Mouse (Mus musculus) MEL (cell line): ENCODE results near the gene Nmnat3. TPM values are rescaled to one million over a fixed set of nuclear protein-coding genes. Genes with fewer than 3 reads are reported as not detected.

Source experiments
- DNase-seq: peaks from one replicate; pipeline ENCODE4 v3.0.0; 2011; ENCODE audit warnings: low read depth, low spot score
- H3K27ac ChIP-seq: 2 replicates; pipeline ENCODE4 v1.5.1; 2012; ENCODE audit warnings: low read depth, mild to moderate bottlenecking, control low read depth, low read length, moderate library complexity; ENCODE audit not compliant: control insufficient read depth
- H3K27me3 ChIP-seq, 2 experiments: fragments of 150-350 bp in 1 of 2; sonication (generic) in 1 of 2; 2 replicates each; pipeline ENCODE4 v1.6.1; 2012; ENCODE audit warnings: low read length in 2 of 2, mild to moderate bottlenecking in 2 of 2, improper control_type of control experiment in 1 of 2, moderate library complexity in 1 of 2; ENCODE audit not compliant: insufficient read depth in 2 of 2, control insufficient read depth in 1 of 2
- H3K36me3 ChIP-seq, 2 experiments: 2 replicates each; pipeline ENCODE4 v1.6.1; 2012 to 2014; ENCODE audit warnings: low read length in 2 of 2, improper control_type of control experiment in 1 of 2, inconsistent platforms in 1 of 2, mild to moderate bottlenecking in 1 of 2; ENCODE audit not compliant: insufficient read depth in 2 of 2, control insufficient read depth in 1 of 2
- H3K4me1 ChIP-seq, 2 experiments: fragments of 150-350 bp in 1 of 2; sonication (generic) in 1 of 2; 2 replicates each; pipeline ENCODE4 v1.6.1; 2012; ENCODE audit warnings: low read length in 2 of 2, improper control_type of control experiment in 1 of 2, mild to moderate bottlenecking in 1 of 2; ENCODE audit not compliant: insufficient read depth in 2 of 2, control insufficient read depth in 1 of 2
- H3K4me3 ChIP-seq, 2 experiments: fragments of 150-350 bp in 1 of 2; sonication (generic) in 1 of 2; 2 replicates each; pipeline ENCODE4 v1.5.1; 2012; ENCODE audit warnings: low read depth in 2 of 2, low read length in 2 of 2, mild to moderate bottlenecking in 2 of 2, moderate library complexity in 2 of 2, control low read depth in 1 of 2, improper control_type of control experiment in 1 of 2; ENCODE audit not compliant: control insufficient read depth in 1 of 2, insufficient read depth in 1 of 2
- H3K79me2 ChIP-seq: 2 replicates; pipeline ENCODE4 v1.6.1; 2012; ENCODE audit warnings: mild to moderate bottlenecking, low read length, moderate library complexity; ENCODE audit not compliant: control insufficient read depth, poor library complexity, insufficient read depth
- H3K9ac ChIP-seq: 2 replicates; pipeline ENCODE4 v1.6.1; 2012; ENCODE audit warnings: low read depth, mild to moderate bottlenecking, control low read depth, low read length, moderate library complexity; ENCODE audit not compliant: control insufficient read depth, poor library complexity, severe bottlenecking
- H3K9me3 ChIP-seq: fragments of 150-350 bp; sonication (generic); replicated peaks from 2 replicates; pipeline ENCODE4 v1.6.1; 2012; ENCODE audit warnings: mild to moderate bottlenecking, low read length, improper control_type of control experiment, moderate library complexity; ENCODE audit not compliant: insufficient read depth
- BHLHE40 ChIP-seq: IDR thresholded peaks from 2 replicates; pipeline ENCODE4 v1.6.1; 2012; ENCODE audit warnings: low read depth, mild to moderate bottlenecking, inconsistent platforms, low read length, improper control_type of control experiment, borderline replicate concordance
- CHD1 ChIP-seq: IDR thresholded peaks from 2 replicates; pipeline ENCODE4 v1.6.1; 2012; ENCODE audit warnings: low read depth, mild to moderate bottlenecking, inconsistent platforms, low read length, improper control_type of control experiment
- CHD2 ChIP-seq: IDR thresholded peaks from 2 replicates; pipeline ENCODE4 v1.6.1; 2011; ENCODE audit warnings: low read length, improper control_type of control experiment
- CTCF ChIP-seq, 3 experiments: IDR thresholded peaks in 2 of 3; conservative IDR thresholded peaks in 1 of 3; 2 replicates each; pipeline ENCODE4 v1.5.1; 2011 to 2012; ENCODE audit warnings: low read length in 3 of 3, low read depth in 2 of 3, mild to moderate bottlenecking in 2 of 3, improper control_type of control experiment in 1 of 3, inconsistent platforms in 1 of 3, mixed read lengths in 1 of 3, moderate library complexity in 1 of 3; ENCODE audit not compliant: control insufficient read depth in 1 of 3, insufficient read depth in 1 of 3, poor library complexity in 1 of 3, severe bottlenecking in 1 of 3
- E2F4 ChIP-seq: IDR thresholded peaks from 2 replicates; pipeline ENCODE4 v1.6.1; 2011; ENCODE audit warnings: low read depth, low read length, improper control_type of control experiment, borderline replicate concordance
- ELF1 ChIP-seq: IDR thresholded peaks from 2 replicates; pipeline ENCODE4 v1.6.1; 2014; ENCODE audit warnings: low read depth, mild to moderate bottlenecking, inconsistent platforms, low read length, improper control_type of control experiment, moderate library complexity
- EP300 ChIP-seq, 2 experiments: IDR thresholded peaks; 2 replicates each; pipeline ENCODE4 v1.6.1; 2011; ENCODE audit warnings: improper control_type of control experiment in 2 of 2, low read length in 2 of 2, low read depth in 1 of 2, mild to moderate bottlenecking in 1 of 2
- ETS1 ChIP-seq: IDR thresholded peaks from 2 replicates; pipeline ENCODE4 v1.6.1; 2012; ENCODE audit warnings: low read depth, mild to moderate bottlenecking, inconsistent platforms, low read length, improper control_type of control experiment, moderate library complexity
- GABPA ChIP-seq: IDR thresholded peaks from 2 replicates; pipeline ENCODE4 v1.6.1; 2012; ENCODE audit warnings: low read depth, mild to moderate bottlenecking, inconsistent platforms, low read length, improper control_type of control experiment, moderate library complexity
- GATA1 ChIP-seq: IDR thresholded peaks from 2 replicates; pipeline ENCODE4 v1.6.1; 2011; ENCODE audit warnings: low read depth, low read length, improper control_type of control experiment
- HCFC1 ChIP-seq: IDR thresholded peaks from 2 replicates; pipeline ENCODE4 v1.6.1; 2012; ENCODE audit warnings: low read depth, mild to moderate bottlenecking, inconsistent platforms, low read length, improper control_type of control experiment, moderate library complexity
- JUND ChIP-seq: IDR thresholded peaks from 2 replicates; pipeline ENCODE4 v1.6.1; 2011; ENCODE audit warnings: low read depth, mild to moderate bottlenecking, improper control_type of control experiment, low read length
- KAT2A ChIP-seq: conservative IDR thresholded peaks from 2 replicates; pipeline ENCODE4 v1.6.1; 2012; ENCODE audit warnings: low read depth, low read length, improper control_type of control experiment, inconsistent platforms
- MEF2A ChIP-seq: IDR thresholded peaks from 2 replicates; pipeline ENCODE4 v1.6.1; 2014; ENCODE audit warnings: low read depth, mild to moderate bottlenecking, inconsistent platforms, low read length, improper control_type of control experiment; ENCODE audit not compliant: poor library complexity, insufficient replicate concordance, severe bottlenecking; ENCODE audit errors: extremely low read depth
- MXI1 ChIP-seq: IDR thresholded peaks from 2 replicates; pipeline ENCODE4 v1.6.1; 2011; ENCODE audit warnings: mild to moderate bottlenecking, low read depth, low read length, improper control_type of control experiment
- MYB ChIP-seq: IDR thresholded peaks from 2 replicates; pipeline ENCODE4 v1.6.1; 2011; ENCODE audit warnings: mild to moderate bottlenecking, low read depth, low read length, improper control_type of control experiment
- MYC ChIP-seq: IDR thresholded peaks from 2 replicates; pipeline ENCODE4 v1.6.1; 2011; ENCODE audit warnings: low read depth, mild to moderate bottlenecking, low read length, improper control_type of control experiment, moderate library complexity
- NELFE ChIP-seq: IDR thresholded peaks from 2 replicates; pipeline ENCODE4 v1.6.1; 2011; ENCODE audit warnings: low read depth, low read length, improper control_type of control experiment
- POLR2A ChIP-seq, 2 experiments: IDR thresholded peaks; 2 replicates each; pipeline ENCODE4 v1.6.1; 2011 to 2012; ENCODE audit warnings: low read length in 2 of 2, mild to moderate bottlenecking in 2 of 2, control low read depth in 1 of 2, improper control_type of control experiment in 1 of 2, low read depth in 1 of 2, moderate library complexity in 1 of 2; ENCODE audit not compliant: control insufficient read depth in 1 of 2, insufficient read depth in 1 of 2, poor library complexity in 1 of 2
- POLR2AphosphoS2 ChIP-seq: IDR thresholded peaks from 2 replicates; pipeline ENCODE4 v1.6.1; 2011; ENCODE audit warnings: low read length, improper control_type of control experiment
- POLR2AphosphoS5 ChIP-seq: IDR thresholded peaks from 2 replicates; pipeline ENCODE4 v1.6.1; 2012; ENCODE audit warnings: low read depth, borderline replicate concordance, mild to moderate bottlenecking, inconsistent platforms, low read length, moderate library complexity, mixed read lengths
- RAD21 ChIP-seq: IDR thresholded peaks from 2 replicates; pipeline ENCODE4 v1.6.1; 2011; ENCODE audit warnings: mild to moderate bottlenecking, low read depth, low read length, improper control_type of control experiment
- RCOR1 ChIP-seq: IDR thresholded peaks from 2 replicates; pipeline ENCODE4 v1.6.1; 2012; ENCODE audit warnings: low read depth, mild to moderate bottlenecking, inconsistent platforms, low read length, improper control_type of control experiment
- SIN3A ChIP-seq: IDR thresholded peaks from 2 replicates; pipeline ENCODE4 v1.6.1; 2012; ENCODE audit warnings: low read length, improper control_type of control experiment, inconsistent platforms
- TAL1 ChIP-seq: IDR thresholded peaks from 2 replicates; pipeline ENCODE4 v1.6.1; 2012; ENCODE audit warnings: mild to moderate bottlenecking, inconsistent platforms, low read length, moderate library complexity, mixed read lengths
- TBP ChIP-seq: IDR thresholded peaks from 2 replicates; pipeline ENCODE4 v1.8.0; 2011; ENCODE audit warnings: low read depth, low read length, improper control_type of control experiment
- TCF12 ChIP-seq: IDR thresholded peaks from 2 replicates; pipeline ENCODE4 v1.6.1; 2014; ENCODE audit warnings: low read depth, mild to moderate bottlenecking, inconsistent platforms, low read length, improper control_type of control experiment, moderate library complexity
- UBTF ChIP-seq: IDR thresholded peaks from 2 replicates; pipeline ENCODE4 v1.6.1; 2012; ENCODE audit warnings: low read depth, mild to moderate bottlenecking, inconsistent platforms, low read length, improper control_type of control experiment, moderate library complexity, borderline replicate concordance; ENCODE audit not compliant: insufficient read depth
- USF1 ChIP-seq: IDR thresholded peaks from 2 replicates; pipeline ENCODE4 v1.6.1; 2014; ENCODE audit warnings: low read depth, mild to moderate bottlenecking, inconsistent platforms, low read length, improper control_type of control experiment, moderate library complexity
- USF2 ChIP-seq, 2 experiments: IDR thresholded peaks; 2 replicates each; pipeline ENCODE4 v1.6.1; 2011 to 2012; ENCODE audit warnings: improper control_type of control experiment in 2 of 2, low read length in 2 of 2, borderline replicate concordance in 1 of 2, inconsistent platforms in 1 of 2, low read depth in 1 of 2, mild to moderate bottlenecking in 1 of 2; ENCODE audit not compliant: insufficient read depth in 1 of 2
- ZC3H11A ChIP-seq: IDR thresholded peaks from 2 replicates; pipeline ENCODE4 v1.6.1; 2012; ENCODE audit warnings: low read depth, mild to moderate bottlenecking, inconsistent platforms, low read length, improper control_type of control experiment
- ZMIZ1 ChIP-seq: IDR thresholded peaks from 2 replicates; pipeline ENCODE4 v1.6.1; 2012; ENCODE audit warnings: low read depth, mild to moderate bottlenecking, inconsistent platforms, low read length, improper control_type of control experiment, moderate library complexity
- polyA plus RNA-seq, 2 experiments: library from polyadenylated mRNA; stranded (reverse) in 1 of 2; unstranded in 1 of 2; fragments of >175 nt in 1 of 2; fragments of >200 nt in 1 of 2; gene quantifications; 2 replicates each; pipeline versions ENCODE4 v1.2.1 to v1.2.4; 2012; ENCODE audit warnings: low replicate concordance in 2 of 2, low read depth in 1 of 2; ENCODE audit not compliant: insufficient read length in 2 of 2, insufficient read depth in 1 of 2, missing spikeins in 1 of 2
- total RNA-seq: library from RNA; depleted of rRNA; stranded (reverse); fragments of 300-350 nt; gene quantifications from 2 replicates; pipeline ENCODE4 v1.2.3, GENCODE M21; 2012

Gene Nmnat3
- total and polyA plus RNA-seq, 3 experiments = 14.4 to 15.2 TPM; not detected in 1

DNA sequence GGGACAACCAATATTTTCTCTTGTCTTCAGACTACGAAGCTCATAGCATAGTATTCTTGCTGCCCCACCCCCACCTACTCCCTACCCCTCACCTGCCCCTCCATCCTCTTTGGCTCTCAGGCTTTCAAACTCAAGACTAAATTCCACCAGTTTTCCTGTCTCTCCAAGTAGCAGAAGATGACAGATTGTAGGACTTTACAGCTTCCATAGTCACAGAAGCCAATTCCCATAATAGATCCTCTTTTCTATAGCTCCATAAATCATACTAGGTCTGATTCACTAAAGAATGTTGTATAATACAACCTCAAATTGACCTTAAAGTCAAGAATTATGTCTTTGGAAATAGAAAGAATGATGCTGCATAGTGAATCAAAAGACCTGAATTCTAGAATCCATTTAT is 3.4 kb downstream of the Nmnat3 start (continued):
- no peak for TF ChIP-seq GATA1
- TF ChIP-seq E2F4 = no peak
- TF ChIP-seq RCOR1 = no peak

DNA sequence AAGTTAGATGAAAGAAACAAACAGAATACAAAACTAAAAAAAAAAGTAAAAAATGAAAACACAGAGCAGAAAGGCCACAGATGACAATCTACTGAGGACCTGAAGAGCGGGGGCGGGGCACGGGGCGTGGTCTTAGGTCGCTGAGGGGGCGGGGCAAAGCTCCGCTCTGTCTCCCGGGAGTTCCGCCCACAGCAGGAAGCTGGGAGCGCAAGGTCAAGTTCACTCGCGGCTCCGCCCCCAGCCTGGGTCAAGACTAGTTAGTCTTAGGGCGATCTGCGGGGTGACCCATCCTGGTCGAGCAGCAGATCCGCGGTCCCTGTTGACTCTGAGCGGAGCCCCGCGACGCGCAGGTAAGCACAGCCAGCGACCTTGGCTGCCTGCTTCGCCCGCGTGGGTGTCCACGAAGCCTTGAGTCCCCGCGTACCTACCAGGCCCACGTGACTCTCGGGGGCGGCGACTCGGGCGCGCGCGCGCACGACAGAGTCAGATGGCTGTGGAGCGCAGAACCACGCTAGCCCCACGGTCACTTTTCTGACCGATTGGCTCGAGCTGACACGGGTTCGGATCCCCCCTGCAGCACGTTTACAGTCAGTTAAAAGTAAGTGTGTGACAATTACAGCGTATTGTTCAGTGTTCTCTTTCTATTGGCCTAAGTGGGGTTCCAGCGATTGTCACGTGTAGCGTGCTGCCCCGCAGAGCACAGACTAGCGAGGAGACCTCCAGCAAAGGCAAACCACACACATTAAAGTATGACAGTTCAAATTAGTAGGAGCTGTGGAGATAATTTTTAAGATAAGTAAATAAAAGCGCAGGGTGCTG is 9.4 kb downstream of the Nmnat3 start:
- H3K27ac ChIP-seq = peak overlapping the region; percentile 77
- no peaks in the 10 kb centered on the region for H3K9me3 ChIP-seq
- peaks cover 14% of the 10 kb centered on the region for H3K79me2 ChIP-seq
- H3K4me3 ChIP-seq = peak overlapping the region; percentile 62 to 72
- H3K36me3 ChIP-seq = peaks cover 0 to 16% of the 10 kb centered on the region in 2 experiments; a peak in 3 of 4 replicates
- peaks cover 8 to 20% of the 10 kb centered on the region in 2 experiments for H3K4me1 ChIP-seq
- peak overlapping the region; percentile 89 for H3K9ac ChIP-seq
- DNase-seq = peak; percentile 94
- H3K27me3 ChIP-seq = 0 out of 4 replicates have a peak, but pooled peaks cover 0 to 1% of the 10 kb centered on the region in 2 experiments
- no peak for TF ChIP-seq RCOR1
- TF ChIP-seq RAD21 = no peak
- TF ChIP-seq KAT2A = no peak
- peak; percentile 85 for TF ChIP-seq SIN3A
- peak; percentile 34; the same call in 1 of the 2 replicates for TF ChIP-seq TBP
- no peak for TF ChIP-seq ZC3H11A
- no peak; the same call in 1 of the 2 replicates for TF ChIP-seq ZMIZ1
- TF ChIP-seq JUND = no peak
- peak; percentile 97 for TF ChIP-seq MXI1
- TF ChIP-seq TCF12 = peak; percentile 26
- TF ChIP-seq E2F4 = no peak
- peak; percentile 70; the same call in 1 of the 2 replicates for TF ChIP-seq BHLHE40
- TF ChIP-seq MYC = peak; percentile 95
- peak; percentile 95 for TF ChIP-seq USF1
- TF ChIP-seq CHD2 = no peak
- peak; percentile 73 to 80; a peak in 3 of 4 replicates for TF ChIP-seq POLR2A (IDR thresholded peaks at IDR 0.05; ENCODE audit: control insufficient read depth in 1 of 2, insufficient read depth in 1 of 2, low read depth in 1 of 2, low read length in 2 of 2, poor library complexity in 1 of 2)
- no peak for TF ChIP-seq MEF2A
- TF ChIP-seq NELFE = peak; percentile 77
- no peak for TF ChIP-seq POLR2AphosphoS5
- no peak for TF ChIP-seq EP300 (IDR thresholded peaks at IDR 0.05; ENCODE audit: low read depth in 1 of 2, low read length in 2 of 2)
- no peak for TF ChIP-seq CTCF (IDR thresholded peaks at IDR 0.05 in 2 of 3, conservative IDR thresholded peaks at IDR 0.05 in 1 of 3; ENCODE audit: control insufficient read depth in 1 of 3, insufficient read depth in 1 of 3, low read depth in 2 of 3, low read length in 3 of 3, poor library complexity in 1 of 3, severe bottlenecking in 1 of 3)
- TF ChIP-seq HCFC1 = 0 out of 2 replicates have a peak, but pooled peaks have one; percentile 10
- no peak for TF ChIP-seq TAL1
- TF ChIP-seq MYB = no peak
- TF ChIP-seq CHD1 = 0 out of 2 replicates have a peak, but pooled peaks have one; percentile 33
- peak; percentile 27; the same call in 1 of the 2 replicates for TF ChIP-seq ETS1
- TF ChIP-seq USF2 (IDR thresholded peaks at IDR 0.05; ENCODE audit: borderline replicate concordance in 1 of 2, insufficient read depth in 1 of 2, low read depth in 1 of 2, low read length in 2 of 2) = peak in 1 of 2 experiments; percentile 72; a peak in 3 of 4 replicates
- TF ChIP-seq ELF1 = 0 out of 2 replicates have a peak, but pooled peaks have one; percentile 10
- no peak for TF ChIP-seq UBTF
- no peak for TF ChIP-seq GABPA
- TF ChIP-seq POLR2AphosphoS2 = peak; percentile 65; the same call in 1 of the 2 replicates
